Mouse (Mus musculus) kidney, adult 9 months (tissue): ENCODE results near the gene Strada.

ENCODE experiments used
- DNase-seq: peaks from one replicate; pipeline ENCODE4 v3.0.0; 2022

The Strada gene

DNA sequence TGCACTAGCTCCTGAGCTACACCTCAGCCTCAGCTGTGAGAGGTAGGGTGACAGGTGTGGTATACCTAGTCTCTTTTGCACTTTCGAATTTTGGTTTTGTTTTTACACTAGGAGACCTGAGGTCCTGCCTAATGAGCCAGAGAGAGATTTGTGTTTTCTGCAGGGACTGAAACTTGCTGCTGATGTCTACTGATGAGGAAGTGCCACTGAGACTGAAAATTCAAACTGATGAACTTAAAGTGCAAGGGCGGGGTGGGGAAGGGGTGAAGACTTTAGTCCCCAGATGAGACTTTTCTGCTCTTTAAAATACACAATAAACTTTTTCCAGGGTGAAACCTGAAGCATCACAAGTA is 21.5 kb downstream of the Strada start:
- no peak for DNase-seq

DNA sequence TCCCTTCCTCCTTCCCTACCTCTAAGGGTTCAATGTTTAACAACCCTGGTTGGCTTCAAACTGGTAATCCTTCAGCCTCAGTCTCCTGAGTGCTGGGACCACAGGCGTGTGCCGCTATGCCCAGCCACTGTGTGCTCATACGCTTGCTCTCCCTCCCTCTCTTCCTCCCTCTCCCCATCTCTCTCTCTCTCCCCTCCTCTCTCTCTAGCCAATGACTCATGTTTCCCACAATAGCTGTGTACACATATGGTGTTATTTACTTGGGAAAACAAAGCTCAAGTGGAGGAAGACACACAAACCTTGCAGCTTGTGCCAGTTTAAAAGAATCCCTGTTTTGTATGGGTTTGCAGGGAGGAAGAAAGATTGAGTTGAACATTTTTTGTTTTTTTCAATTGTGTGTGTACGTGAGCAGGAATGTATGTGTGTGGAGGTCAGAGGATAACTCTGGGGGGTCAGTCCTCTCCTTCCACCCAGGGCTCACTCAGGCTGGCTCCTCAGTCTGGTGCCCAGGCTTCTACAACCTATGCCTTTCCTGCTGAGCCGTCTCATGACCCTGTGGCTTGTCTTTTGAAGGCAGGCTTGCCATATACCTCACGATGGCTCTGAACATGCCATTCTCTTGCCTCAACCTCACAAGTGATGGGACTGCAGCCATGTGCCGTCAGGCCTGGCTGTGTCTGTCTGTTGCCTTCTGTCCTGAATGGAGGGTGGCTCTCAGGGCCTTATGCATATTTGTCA is 22.1 kb downstream of the Strada start:
- no peak for DNase-seq

DNA sequence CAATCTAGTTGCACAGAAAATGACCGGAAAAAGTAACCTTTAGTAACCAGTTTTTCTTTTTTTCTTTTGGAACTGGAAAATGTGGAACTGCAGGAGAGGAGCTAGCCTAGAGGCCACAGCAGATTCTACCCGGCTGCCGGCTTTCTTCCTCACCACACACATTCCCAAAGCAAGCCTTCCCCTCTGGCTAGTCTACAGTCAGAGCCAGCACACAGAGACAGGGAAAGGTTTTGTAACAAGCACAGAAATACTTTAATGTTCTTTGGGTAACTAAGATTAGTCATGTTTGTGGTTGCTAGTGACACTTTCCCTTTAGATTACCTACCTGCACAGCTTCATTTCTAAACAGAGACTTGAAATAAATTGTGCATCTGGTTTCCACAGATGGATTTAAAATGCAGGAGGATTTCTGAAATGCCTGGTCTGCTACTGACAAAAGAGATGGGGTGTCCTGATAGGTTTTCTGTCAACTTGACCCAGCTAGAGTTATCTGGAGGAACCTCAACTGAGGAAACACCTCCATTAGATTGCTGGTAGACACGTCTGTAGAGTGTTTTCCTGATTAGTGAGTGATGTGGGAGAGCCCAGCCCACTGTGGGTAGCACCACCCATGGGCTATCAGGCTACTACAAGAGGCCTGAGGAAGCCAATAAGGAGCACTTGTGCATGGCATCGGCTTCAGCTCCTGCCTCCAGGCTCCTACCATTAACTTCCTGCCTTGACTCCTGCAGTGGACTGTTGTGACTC is 23.8 kb downstream of the Strada start:
- DNase-seq, result no peak

DNA sequence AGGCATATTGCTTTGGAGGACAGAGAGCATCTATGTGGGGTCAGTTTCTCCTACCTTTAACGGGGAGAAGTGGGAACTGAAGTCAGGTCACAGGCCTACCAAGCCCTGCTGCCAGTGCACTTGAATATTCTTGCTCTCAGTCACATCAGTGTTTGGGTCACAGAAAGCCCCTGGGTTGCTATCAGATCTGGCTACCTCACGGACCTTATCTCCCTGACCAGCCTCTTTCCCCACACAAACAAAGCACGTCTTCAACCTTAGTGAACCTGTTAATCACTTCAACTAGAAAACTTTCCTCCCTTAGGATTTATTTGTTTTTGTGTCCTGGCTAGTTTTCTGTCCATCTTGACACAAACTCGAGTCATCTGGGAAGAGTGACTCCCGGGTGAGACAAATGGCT is 25.6 kb downstream of the Strada start:
- DNase-seq, result no peak

DNA sequence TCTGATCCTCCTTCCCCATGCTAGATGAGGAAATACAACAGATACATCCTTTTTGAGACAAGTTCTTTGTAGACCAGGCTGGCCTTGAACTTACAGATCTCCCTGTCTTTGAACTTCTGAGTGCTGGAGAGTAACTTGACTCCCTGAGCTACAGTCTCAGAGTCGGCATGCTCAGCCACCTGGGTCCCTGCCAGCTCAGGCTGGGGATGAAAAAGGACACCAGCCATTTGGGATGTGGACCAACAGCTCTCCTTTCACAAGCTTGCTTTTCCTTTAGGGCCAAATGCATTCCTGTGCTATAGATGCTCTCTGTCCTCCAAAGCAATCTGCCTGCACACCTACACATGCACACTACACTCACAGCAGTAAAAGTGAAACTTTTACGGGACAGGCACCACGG is 26.9 kb downstream of the Strada start:
- no peak for DNase-seq

DNA sequence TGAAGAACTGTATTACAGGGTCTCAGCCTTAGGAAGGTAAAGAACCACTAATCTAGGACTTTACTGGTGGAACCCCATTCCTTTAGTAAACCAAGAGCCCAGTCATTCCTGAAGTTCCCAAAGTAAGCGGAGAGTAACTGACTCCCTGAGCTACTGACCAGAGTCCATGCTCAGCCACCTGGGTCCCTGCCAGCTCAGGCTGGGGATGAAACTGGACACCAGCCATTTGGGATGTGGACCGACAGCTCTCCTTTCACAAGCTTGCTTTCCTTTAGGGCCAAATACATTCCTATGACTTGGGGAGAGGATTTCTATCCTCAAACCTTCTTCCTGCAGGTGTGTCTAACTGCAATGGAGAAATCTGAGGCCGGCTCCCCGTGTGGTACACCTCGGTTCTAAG is 27.6 kb downstream of the Strada start:
- peak; percentile 77 for DNase-seq

DNA sequence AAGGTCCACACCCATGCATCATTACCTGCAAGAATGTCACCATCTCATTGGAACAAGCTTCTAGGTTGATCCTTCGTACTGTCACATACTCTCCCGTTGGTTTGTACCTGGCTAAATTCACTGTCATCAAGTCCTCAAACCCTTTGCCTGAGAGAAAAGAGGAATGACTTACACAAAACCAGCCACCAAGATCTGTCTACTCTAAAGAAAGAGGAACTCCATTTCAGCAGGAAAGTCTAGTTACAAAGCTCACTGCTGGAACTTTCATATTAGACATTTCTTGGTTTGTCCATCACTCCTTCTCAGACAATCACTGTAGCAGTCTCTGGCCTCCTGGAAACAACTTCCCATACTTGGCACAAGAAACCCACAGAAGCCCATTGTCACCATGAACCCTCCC is 28.7 kb downstream of the Strada start:
- no peak for DNase-seq

DNA sequence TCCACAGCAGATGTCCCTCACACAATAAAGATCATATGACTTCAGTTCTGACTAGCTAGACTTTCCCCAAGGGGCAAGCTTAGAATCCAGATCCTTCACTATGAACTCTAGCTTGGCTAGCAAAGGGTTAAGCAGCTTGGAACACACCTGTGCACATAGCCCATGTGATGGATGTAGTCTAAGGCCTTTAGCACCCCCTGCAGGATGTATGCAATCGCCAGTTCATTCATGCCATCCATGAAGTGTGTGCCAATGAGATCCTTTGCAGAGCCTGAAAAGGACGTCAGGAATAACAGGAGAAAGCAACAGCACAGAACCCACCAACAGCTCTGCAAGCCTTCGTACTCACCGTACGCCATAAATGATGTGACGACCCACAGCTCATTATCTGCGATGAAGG is 31.2 kb downstream of the Strada start:
- no peak for DNase-seq

DNA sequence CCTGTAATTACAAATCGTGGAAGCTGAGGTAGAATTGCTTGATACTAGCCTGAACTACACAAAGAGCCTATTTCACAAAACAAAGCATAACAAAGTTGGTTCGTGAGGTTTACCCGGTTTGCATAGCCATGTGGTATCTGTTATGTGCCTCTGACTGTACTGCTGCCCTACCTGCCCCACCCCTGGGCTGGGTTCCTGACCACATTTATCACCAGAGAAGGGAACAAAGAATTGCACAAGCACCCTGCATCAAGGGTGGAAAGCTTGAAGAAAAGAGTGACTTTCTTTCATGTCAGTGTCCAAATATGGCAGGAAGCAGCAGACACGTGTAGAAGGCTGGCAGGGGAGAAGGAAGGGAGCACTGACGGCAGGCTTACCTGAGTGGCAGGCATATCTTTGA is 34.5 kb downstream of the Strada start:
- DNase-seq, result no peak

DNA sequence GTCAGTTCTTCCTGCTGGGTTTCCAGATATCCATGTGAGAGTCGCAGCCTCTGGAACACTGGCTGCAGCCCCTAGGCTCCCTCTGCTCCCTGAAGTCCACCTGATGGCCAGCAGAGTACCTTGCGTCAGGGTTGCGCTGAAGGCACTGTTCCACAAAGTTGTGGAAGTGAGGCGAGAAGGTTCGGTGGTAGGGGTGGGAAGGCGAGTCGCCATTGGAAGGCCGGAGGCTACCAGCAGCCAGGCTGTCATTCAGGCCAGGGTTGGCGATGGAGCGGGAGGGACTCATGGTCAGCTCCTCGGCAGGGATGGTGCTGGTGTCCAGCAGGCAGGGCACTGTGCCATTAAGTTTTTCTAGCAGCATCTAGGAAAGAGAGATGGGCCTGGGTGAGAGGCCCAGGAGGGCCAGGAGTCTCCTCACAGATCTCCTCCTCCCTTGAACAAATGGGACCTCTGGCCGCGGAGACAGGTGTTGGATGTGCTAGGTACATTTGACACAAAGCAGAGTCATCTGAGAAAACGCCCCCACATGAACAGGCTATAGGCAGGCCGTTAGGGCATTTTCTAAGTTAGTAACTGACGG is 37.3 kb downstream of the Strada start:
- DNase-seq, result no peak

DNA sequence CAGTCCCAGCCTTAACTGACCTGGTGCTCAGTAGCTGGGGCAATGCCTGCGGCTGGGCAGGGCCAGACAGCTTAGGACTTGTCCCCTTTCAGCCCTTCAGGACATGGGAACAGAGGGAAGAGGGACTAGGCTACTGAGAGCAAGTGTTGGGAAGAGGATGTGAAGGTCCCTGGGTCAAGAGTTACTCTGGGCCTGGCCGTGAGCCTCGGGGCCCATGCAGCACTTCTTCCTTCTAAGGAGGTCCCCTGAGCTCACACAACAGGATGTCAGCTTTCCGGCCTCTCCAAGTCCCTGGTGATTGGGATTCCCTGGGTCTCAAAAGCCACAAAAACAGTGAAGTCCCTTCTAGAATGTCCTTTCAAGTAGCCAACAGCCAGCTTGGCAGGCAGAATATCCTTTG is 38.4 kb downstream of the Strada start:
- DNase-seq, result peak; percentile 49

DNA sequence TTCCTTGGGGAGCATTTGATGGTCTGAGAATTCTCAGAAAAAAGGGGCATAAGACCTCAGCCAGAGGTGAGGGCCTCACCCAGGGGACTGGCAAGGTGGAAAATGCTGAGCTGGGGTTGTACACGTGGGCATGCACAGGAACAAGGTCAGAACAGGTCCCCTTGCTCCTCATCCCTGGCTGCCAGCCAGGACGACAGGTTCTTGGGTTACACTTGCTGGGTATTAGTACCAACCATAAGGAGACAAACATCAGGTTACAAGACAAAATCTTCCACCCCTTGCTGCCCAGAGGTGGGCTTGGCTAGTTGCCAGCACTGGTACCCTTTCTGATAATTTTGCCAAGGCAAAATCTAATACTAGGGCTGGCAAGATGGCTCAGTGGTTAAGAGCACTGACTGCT is 39.7 kb downstream of the Strada start:
- DNase-seq, result no peak

DNA sequence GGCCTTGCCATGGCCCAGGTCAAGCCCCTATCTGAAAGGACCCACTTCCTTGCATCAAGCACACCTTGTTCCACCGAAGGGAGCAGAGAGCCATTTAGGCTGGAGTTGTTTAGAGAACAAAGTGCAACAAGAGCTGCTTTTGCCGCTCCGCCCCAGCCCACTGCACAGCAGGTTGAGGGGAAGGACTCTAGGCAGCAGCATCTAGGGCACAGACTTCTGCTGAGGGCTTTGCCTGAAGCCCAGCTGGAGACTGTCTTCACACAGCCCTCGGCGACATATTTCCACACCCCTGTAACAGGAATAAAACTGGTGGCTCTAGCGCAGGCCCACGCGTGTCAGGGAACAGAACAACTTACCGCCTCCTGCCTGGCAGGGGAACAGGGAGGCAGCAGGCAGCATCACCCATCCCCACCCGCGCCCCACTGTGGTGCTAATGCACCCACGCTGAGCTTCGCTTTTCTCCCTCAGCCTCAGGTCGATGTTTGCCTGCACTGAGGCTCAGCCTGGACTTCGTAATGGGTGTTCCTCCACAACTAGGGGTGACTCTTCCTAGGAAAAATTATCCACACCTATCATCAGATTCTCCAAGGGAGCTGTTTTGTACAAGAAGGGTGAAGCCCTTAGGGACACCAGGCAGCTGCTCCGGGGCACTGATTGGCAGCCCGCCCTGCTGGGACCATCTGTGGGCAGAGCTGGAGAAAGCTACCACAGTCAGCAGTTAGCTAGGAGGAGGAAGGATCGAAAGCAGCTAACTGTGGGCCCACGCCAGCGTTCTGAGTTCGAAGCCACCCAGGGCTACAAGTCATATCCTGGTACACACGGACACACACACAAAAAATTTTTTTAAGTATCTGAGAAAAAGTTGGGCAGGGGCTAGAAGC is 40.9 kb downstream of the Strada start, which contains the start of the genes Gm10840 and Limd2:
Gm10840 (plus strand) TSS at position 10 of the 881 bp plus-strand sequence.
Limd2 (minus strand) TSS at position 20 of the 881 bp plus-strand sequence.
- DNase-seq, result peak; percentile 41

DNA sequence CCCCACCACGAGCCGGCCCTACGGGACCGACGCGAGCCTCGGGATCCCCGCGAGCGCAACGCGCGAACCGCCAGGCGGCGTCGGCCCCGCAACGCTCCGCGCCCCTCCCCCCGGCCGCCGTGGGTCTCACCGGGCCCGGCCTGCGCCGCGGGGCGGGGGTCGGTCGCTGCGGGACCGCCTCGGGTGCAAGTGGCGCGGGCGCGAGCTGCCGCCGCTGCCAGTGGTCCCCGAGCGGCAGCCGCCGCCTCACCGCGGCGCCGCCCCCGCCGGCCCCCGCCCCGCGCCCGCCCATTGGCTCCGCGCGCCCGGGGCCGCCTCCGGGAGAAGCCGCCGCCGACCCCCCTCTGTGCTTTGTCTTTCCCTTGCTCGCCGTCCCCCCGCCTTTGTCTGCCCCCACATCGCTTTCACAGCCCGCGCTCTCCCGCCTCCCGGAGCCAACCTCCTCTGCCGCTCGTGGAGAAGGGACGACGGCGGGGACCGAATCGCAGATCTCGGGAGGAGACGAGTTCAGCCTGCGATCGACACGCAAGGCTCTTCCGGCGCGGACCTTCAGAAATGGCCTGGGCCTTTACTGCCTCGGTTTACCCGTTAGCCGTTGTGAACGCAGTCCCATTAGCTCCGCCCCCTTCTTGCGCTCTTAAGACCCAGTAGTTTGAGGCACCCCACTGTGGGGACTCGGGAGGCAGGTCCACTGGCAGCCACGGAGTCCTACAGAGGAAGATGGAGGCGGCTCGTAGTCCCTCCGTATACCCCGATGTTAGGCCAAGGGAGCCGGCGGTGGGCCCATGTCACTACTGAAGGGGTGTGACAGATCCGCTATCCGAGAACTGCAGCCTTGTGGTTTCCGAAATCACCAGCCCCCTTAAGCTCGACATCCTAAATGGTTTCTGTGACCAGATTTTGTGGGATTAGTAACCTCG is 41.8 kb downstream of the Strada start:
- peak; percentile 60 for DNase-seq

DNA sequence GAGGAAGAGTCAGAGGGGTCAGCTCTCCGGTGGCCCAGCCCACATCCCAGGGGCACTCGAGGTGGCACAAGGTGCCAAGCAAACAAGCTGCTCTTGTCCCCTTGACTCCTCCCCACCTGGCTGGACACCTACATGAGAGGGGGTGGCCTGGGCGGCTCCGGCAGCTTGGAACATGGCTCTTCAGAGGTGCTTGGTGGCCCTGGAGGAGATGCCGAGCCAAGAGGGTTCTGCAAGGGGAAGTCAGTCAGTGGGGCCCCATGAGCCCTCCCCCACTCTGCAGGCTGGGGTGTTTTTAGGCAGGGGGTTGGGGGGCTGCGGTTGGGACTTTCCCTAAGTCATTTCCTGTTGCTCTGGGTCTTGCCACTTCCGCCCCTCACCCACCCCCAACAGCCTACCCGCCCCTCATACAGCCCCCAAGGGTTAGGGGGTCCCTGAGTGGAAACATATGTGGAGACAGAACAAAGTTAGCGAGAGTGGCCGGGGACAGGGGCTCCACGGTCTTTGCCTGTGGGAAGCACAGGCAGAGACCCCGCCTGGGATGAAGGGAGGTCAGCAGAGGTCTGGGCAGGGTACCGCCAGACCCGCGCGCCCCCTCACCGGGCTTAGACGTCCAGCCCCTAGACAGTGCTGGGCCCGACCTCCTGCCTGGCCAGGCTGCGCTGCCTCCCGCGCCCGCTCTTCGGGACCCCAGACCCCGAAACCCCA is 42.6 kb downstream of the Strada start:
- peak; percentile 45 for DNase-seq

DNA sequence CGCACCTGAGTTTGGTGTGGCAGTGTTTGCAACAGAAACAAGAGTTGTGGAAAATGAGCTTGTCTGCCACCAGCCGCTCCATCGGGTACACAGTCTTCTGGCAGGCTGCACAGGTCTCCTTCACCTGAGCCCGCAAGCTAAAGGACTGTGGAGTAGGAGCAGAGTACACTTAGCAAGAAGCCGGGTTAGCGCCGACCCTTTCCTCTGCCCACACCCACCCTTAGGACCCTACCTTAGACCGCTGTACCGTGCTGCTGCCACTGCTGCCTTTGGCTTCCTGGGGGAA is 43.1 kb downstream of the Strada start:
- peak; percentile 37 for DNase-seq

DNA sequence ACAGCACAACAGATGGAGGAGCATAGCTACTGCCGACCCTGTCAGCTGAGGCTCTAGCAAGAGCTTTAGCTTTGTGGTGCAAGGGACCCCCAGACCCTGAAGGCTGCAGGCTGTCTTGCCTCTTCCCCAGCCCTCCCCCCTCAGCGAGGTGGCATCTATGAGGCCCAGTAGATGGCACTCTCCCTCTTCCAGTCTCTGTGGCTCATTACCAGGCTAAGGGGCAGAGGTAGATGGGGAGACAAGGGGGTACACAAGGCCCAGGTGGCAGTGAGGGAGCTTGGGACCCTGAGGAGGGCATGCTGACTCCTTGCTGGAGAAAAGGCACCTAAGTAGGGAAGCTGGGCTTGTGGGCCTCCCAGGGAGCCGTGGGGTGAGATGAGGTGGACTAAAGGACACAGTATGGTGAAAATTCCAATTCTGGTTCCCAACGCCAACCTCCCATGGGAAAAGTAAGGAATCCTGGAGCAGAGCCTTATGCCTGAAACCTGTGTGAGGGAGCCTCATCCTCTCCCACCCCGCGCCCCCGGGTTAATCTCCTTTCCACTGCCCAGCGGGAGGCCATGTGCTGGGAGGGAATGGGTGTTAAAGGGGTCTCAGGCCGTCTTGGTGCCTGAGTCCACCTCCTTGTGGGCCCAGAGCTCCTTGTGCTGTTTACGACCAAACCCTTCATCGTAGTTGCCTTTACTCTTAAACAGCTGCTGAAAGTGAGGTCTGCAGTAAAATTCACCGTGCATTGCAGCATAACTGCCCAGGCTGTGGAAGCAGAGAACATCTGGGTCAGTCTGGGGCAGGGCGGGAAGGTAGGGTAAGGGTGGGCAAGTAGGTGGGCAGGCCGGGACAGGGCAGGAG is 43.7 kb downstream of the Strada start:
- DNase-seq, result peak; percentile 32

DNA sequence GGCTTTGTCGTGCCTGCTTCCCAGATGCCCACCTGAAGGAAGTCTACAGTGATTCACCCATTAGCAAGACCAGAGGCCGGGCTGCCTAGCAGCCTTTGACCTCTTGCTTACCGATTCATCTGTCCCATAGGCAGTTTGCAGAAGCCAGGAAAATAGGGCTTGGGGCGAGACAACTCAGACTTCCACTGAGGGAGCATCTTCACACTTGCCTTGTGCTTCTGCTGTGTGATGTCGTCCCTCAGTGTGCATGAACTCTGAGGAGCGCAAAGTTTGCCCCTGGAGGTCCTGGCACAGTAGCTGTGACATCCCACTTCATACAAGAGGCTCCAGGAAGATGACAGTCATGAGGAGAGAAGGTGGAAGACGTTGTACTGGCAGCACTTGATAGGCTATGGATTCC is 44.8 kb downstream of the Strada start:
- DNase-seq, result no peak

DNA sequence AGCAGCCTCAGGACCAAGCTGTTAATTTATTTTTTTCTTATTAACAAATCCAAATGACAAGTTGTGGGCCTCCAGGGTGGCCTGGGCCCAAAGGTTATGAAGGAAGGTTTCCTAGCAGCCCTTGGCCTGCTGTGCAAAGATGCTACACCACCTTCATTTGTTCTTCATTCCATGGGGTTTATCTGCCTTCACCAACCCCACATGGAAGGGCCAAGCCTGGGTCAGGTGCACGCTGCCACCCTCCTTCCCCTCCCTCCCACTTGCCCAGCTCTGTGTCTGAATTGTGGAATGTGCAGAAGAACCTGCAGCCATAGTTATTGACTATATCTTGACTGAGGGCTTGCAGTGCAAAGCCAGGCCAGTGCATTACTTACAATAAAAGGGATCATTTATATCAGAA is 45.7 kb downstream of the Strada start:
- DNase-seq, result peak; percentile 16

DNA sequence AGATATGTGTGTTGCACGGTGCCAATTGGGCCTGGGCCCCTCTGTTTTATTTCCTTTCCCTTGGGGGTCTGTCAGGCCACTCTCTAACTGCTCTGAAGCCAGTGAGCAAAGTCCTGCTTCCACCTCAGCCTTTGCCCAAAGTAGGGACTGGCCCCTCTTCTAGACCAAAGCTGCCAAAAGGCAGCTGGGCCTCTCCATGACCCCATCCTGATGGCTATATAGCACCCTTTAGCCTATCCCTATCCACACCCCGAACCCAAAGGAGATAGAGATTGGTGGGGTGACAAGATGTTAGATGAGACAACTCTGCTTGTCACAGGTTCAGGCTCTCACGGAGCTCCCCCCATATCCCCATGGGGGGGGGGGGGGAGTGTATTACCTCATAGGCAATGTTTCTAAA is 46.2 kb downstream of the Strada start:
- no peak for DNase-seq

DNA sequence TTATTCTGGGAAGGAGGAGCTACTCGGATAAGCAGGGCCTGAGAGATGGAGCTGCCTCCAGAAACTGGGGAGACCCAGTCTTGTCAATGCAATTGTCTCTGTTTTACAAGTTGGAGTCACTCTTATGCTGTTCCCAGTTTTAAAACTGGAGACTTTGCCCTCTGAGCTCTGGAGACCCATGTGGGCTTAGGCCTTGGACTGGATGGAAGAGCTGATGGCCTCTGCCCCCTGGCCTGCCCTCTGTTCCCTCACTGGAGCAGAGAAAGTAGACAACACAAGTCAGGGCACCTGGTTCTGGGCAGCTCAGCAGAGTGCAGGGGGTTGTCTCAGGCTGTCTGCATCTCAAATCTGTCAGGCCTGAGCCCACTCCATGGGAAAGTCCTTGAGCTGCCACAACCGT is 47.2 kb downstream of the Strada start:
- DNase-seq, result peak; percentile 53
